Mouse (Mus musculus) midbrain, embryonic 12.5 days (tissue): ENCODE measurements at regions not wholly inside any gene's neighbourhood (a gene's known extent, or its start where the extent isn't known, plus 50 kb on each side); places are given as distances from the start of the nearest gene placed in this dataset.
"Not testable (repeated sequence)": the region's sequence is repeated elsewhere in the genome, so short reads cannot be mapped to it uniquely, and the experiment has no call there.

ENCODE experiments used
- ATAC-seq: fragments of 200-750 bp; cut with Nextera tagmentation; 2 replicates; pipeline ENCODE4 v1.8.0; 2017; ENCODE audit warnings: low read depth, moderate TSS enrichment, moderate library complexity; ENCODE audit not compliant: low FRiP score
- H3K27ac ChIP-seq: fragments of 300-500 bp; sonication (generic); replicated peaks from 2 replicates; pipeline ENCODE4 v1.5.1; 2016; ENCODE audit warnings: mild to moderate bottlenecking
- H3K27me3 ChIP-seq: fragments of 300-500 bp; sonication (generic); 2 replicates; pipeline ENCODE4 v1.6.1; 2016; ENCODE audit warnings: mild to moderate bottlenecking
- H3K36me3 ChIP-seq: fragments of 300-500 bp; sonication (generic); 2 replicates; pipeline ENCODE4 v1.6.1; 2016
- H3K4me1 ChIP-seq: fragments of 300-500 bp; sonication (generic); 2 replicates; pipeline ENCODE4 v1.6.1; 2016
- H3K4me2 ChIP-seq: fragments of 300-500 bp; sonication (generic); replicated peaks from 2 replicates; pipeline ENCODE4 v1.6.1; 2016; ENCODE audit warnings: mild to moderate bottlenecking, moderate library complexity
- H3K4me3 ChIP-seq: fragments of 300-500 bp; sonication (generic); 2 replicates; pipeline ENCODE4 v1.5.1; 2016; ENCODE audit warnings: mild to moderate bottlenecking
- H3K9ac ChIP-seq: fragments of 300-500 bp; sonication (generic); replicated peaks from 2 replicates; pipeline ENCODE4 v1.6.1; 2016; ENCODE audit warnings: mild to moderate bottlenecking, moderate library complexity
- H3K9me3 ChIP-seq: fragments of 300-500 bp; sonication (generic); 2 replicates; pipeline ENCODE4 v1.6.1; 2016; ENCODE audit warnings: mild to moderate bottlenecking
- WGBS: fragments of 180-500 bp; shearing (Covaris S2); methylation state at CpG from one replicate; pipeline ENCODE4 v1.1.7; 2016; 5-methylcytosine and 5-hydroxymethylcytosine counted together

GRCm38 (mm10) chr6:53207781-53208180 lies 79.3 kb upstream of the Creb5 start:
- Histone ChIP-seq H3K9ac (no peak overlapping the region), H3K27me3 (no peaks in the 10 kb centered on the region), H3K9me3 (no peaks in the 10 kb centered on the region), H3K36me3 (no peaks in the 10 kb centered on the region), H3K27ac (no peak overlapping the region), H3K4me1 (no peaks in the 10 kb centered on the region), H3K4me2 (no peak overlapping the region), H3K4me3 (no peak overlapping the region)
- no peak for ATAC-seq
- WGBS, result 83% methylated on average over 5 of the region's 5 CpGs

- Histone ChIP-seq H3K27ac (no peak overlapping the region), H3K36me3 (no peaks in the 10 kb centered on the region), H3K4me3 (no peak overlapping the region), H3K9me3 (no peaks in the 10 kb centered on the region), H3K9ac (no peak overlapping the region), H3K27me3 (no peaks in the 10 kb centered on the region), H3K4me1 (no peaks in the 10 kb centered on the region), H3K4me2 (no peak overlapping the region)
- 64% methylated on average over 2 of the region's 2 CpGs for WGBS
- ATAC-seq, result no peak
Observed at GRCm38 (mm10) chr6:53207361-53207760, 79.7 kb upstream of the Creb5 start.

DNA sequence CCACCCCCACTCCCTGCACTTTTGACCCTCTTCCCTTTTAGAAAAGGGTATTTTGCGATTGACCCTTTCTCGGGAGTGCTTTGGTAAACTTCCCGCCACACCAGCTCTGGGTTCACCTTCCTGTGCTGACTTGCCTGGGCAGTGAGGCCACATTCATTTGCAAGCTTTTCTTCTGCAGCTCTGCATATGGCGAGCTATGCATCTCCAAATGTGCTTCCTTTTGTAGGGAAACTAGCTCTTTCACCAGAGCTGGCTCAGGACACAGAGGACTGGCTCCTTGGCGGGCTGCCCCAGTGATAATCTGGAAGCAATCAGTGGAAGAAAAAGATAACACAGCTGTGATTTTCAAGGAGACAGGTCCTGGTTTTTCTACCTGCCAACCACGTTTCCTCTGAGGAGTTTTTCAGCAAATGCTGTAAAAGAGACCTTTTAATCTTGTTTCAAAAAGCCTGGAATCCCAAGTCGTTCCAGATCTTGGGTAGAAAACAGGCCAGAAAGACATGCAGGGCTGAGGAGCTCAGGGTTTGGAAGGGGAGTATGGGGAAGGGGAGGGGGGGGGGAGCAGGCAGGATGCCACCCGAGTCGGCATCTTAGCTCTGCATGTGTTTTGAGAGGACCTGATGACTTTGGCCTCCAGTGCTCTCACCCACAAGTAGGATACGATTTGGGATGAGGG lies 85.7 kb upstream of the Creb5 start:
- H3K4me3 ChIP-seq, result no peak overlapping the region
- H3K9me3 ChIP-seq, result no peaks in the 10 kb centered on the region
- WGBS, result 25% methylated on average over 10 of the region's 10 CpGs
- no peaks in the 10 kb centered on the region for H3K27me3 ChIP-seq
- ATAC-seq, result no peak
- H3K27ac ChIP-seq, result no peak overlapping the region
- H3K4me1 ChIP-seq, result 0 out of 2 replicates have a peak, but pooled peaks cover 3% of the 10 kb centered on the region
- H3K36me3 ChIP-seq, result no peaks in the 10 kb centered on the region
- H3K4me2 ChIP-seq, result no peak overlapping the region
- H3K9ac ChIP-seq, result no peak overlapping the region

DNA sequence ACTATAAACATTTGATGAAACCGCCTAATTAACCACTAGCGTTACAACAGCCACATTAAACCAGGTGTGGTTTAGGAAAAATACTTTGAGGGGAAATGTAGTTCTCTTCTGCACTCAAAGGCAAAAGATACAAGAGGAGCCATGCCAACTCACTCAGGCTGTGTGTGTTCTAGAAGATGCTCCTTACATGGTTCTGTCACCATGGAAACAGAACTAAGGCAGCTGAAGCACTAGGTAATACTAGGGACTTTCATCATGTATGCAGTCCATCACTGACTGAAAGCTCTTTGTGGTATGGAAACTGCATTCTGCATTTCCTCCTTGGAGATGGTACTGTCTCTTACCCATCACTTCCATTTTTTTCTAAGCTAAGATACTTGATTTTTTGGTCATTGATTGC lies 87.6 kb upstream of the Creb5 start:
- Histone ChIP-seq H3K4me1 (0 out of 2 replicates have a peak, but pooled peaks cover 3% of the 10 kb centered on the region), H3K4me3 (no peak overlapping the region), H3K9ac (no peak overlapping the region), H3K27ac (no peak overlapping the region), H3K4me2 (no peak overlapping the region), H3K9me3 (no peaks in the 10 kb centered on the region), H3K36me3 (no peaks in the 10 kb centered on the region), H3K27me3 (no peaks in the 10 kb centered on the region)
- 94% methylated on average over 2 of the region's 2 CpGs for WGBS
- no peak for ATAC-seq

DNA sequence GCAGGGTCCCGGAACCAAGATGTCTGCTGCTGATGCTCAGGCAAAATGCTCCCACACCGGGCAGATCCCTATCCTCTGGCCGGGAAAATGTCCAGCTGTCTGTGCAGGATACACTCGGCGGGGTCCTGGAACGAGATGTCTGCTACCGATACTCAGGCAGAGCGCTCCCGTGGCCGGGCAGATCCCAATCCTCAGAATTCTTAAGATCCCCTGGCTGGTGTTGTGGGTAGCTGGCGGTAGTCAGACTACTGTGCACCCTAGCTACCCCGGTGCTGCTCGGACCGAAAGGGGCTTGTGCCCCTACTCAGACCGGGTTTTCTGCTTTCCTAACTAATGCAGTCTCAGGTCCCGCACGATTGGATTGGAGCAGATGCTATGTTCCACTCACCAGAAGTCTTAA lies 104.9 kb upstream of the Creb5 start:
- 94% methylated on average over 17 of the region's 17 CpGs for WGBS
- not testable (repeated sequence) for H3K4me3 ChIP-seq, H3K27ac ChIP-seq, H3K9ac ChIP-seq, H3K27me3 ChIP-seq, ATAC-seq, H3K9me3 ChIP-seq, H3K4me2 ChIP-seq, H3K36me3 ChIP-seq, H3K4me1 ChIP-seq

DNA sequence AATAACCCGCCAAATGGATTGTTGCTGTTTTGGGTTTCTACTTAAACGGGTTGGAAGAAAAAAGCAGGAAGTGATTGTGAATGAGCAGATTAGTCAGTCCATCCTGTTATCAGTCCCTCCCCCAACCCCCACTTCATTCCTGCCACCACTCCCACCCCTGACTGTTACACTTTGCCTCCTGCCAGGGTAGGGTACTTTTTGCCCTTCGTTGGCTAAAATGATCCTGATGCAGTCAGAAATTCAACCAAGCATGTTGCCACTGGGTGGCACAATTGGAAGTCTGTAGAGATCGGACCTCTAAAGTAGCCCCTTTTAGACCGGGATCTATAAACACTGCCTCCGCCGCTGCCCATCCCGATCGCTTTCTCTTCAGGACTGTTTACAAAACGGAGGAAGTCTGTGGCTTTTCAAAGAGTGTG lies 96.0 kb upstream of the Jazf1 start:
- peak overlapping the region; percentile 43 for H3K4me2 ChIP-seq
- peaks cover 4% of the 10 kb centered on the region; the same call in 1 of the 2 replicates for H3K4me1 ChIP-seq
- no peak overlapping the region for H3K4me3 ChIP-seq
- H3K27me3 ChIP-seq, result 0 out of 2 replicates have a peak, but pooled peaks cover 5% of the 10 kb centered on the region
- WGBS, result 10% methylated on average over 10 of the region's 10 CpGs
- H3K9ac ChIP-seq, result no peak overlapping the region
- no peaks in the 10 kb centered on the region for H3K9me3 ChIP-seq
- no peaks in the 10 kb centered on the region for H3K36me3 ChIP-seq
- no peak for ATAC-seq
- H3K27ac ChIP-seq, result no peak overlapping the region

- Histone ChIP-seq H3K4me2 (no peak overlapping the region), H3K27ac (no peak overlapping the region), H3K27me3 (0 out of 2 replicates have a peak, but pooled peaks cover 5% of the 10 kb centered on the region), H3K4me3 (no peak overlapping the region), H3K4me1 (peaks cover 4% of the 10 kb centered on the region; the same call in 1 of the 2 replicates), H3K36me3 (no peaks in the 10 kb centered on the region), H3K9me3 (no peaks in the 10 kb centered on the region), H3K9ac (no peak overlapping the region)
- 89% methylated on average over 7 of the region's 7 CpGs for WGBS
- no peak for ATAC-seq
Observed at GRCm38 (mm10) chr6:53163091-53163490, 94.7 kb upstream of the Jazf1 start.

- WGBS, result 63% methylated on average over 2 of the region's 2 CpGs
- Histone ChIP-seq H3K27ac (no peak overlapping the region), H3K36me3 (no peaks in the 10 kb centered on the region), H3K9me3 (no peaks in the 10 kb centered on the region), H3K4me1 (peaks cover 4% of the 10 kb centered on the region; the same call in 1 of the 2 replicates), H3K27me3 (0 out of 2 replicates have a peak, but pooled peaks cover 5% of the 10 kb centered on the region), H3K4me2 (no peak overlapping the region), H3K4me3 (no peak overlapping the region), H3K9ac (no peak overlapping the region)
- ATAC-seq, result no peak
Observed at GRCm38 (mm10) chr6:53161627-53162026, 93.2 kb upstream of the Jazf1 start.

- Histone ChIP-seq H3K36me3 (no peaks in the 10 kb centered on the region), H3K4me2 (no peak overlapping the region), H3K9ac (no peak overlapping the region), H3K27ac (no peak overlapping the region), H3K9me3 (no peaks in the 10 kb centered on the region), H3K27me3 (no peaks in the 10 kb centered on the region), H3K4me1 (no peaks in the 10 kb centered on the region), H3K4me3 (no peak overlapping the region)
- ATAC-seq, result no peak
- WGBS, result 80% methylated on average over 4 of the region's 4 CpGs
Observed at GRCm38 (mm10) chr6:53154621-53155020, 86.2 kb upstream of the Jazf1 start.

- no peak overlapping the region for H3K9ac ChIP-seq
- no peak overlapping the region for H3K27ac ChIP-seq
- peaks cover 5% of the 10 kb centered on the region; the same call in 1 of the 2 replicates for H3K4me1 ChIP-seq
- no peak overlapping the region for H3K4me2 ChIP-seq
- H3K9me3 ChIP-seq, result no peaks in the 10 kb centered on the region
- ATAC-seq, result no peak
- 38% methylated on average over 5 of the region's 5 CpGs for WGBS
- peaks cover 3% of the 10 kb centered on the region; the same call in 1 of the 2 replicates for H3K27me3 ChIP-seq
- H3K4me3 ChIP-seq, result no peak overlapping the region
- H3K36me3 ChIP-seq, result no peaks in the 10 kb centered on the region
Observed at GRCm38 (mm10) chr6:53147478-53147877, 79.0 kb upstream of the Jazf1 start.

GRCm38 (mm10) chr6:53143846-53144584 lies 75.6 kb upstream of the Jazf1 start:
- 22% methylated on average over 4 of the region's 4 CpGs for WGBS
- no peak for ATAC-seq
- H3K27ac ChIP-seq, result no peak overlapping the region

DNA sequence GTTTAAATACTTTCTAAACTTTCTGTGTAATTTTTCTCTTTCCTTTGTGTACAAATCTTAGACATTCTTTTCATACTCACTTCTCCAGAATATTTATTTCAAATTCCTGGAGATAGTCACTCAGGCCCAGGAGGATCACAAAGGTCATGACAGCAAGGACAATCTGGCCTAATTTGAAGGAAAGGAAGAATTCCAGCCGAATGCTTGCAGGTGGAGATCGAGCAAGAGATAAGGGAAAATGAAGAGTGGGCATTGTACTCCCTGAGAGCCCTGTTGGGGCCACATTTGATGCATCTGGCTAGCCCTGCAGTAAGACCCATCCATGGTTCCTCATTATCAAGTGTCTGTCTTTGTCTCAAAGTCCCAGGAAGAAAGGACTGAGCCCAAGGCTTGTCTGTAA lies 66.0 kb upstream of the Jazf1 start:
- H3K9me3 ChIP-seq, result no peaks in the 10 kb centered on the region
- 63% methylated on average over 2 of the region's 2 CpGs for WGBS
- no peak overlapping the region for H3K27ac ChIP-seq

More at GRCm38 (mm10) chr6:53143846-53144584, 75.6 kb upstream of the Jazf1 start:
- Histone ChIP-seq H3K4me1 (peaks cover 5% of the 10 kb centered on the region; the same call in 1 of the 2 replicates), H3K4me2 (no peak overlapping the region), H3K36me3 (no peaks in the 10 kb centered on the region), H3K9me3 (no peaks in the 10 kb centered on the region), H3K4me3 (no peak overlapping the region), H3K9ac (no peak overlapping the region), H3K27me3 (peaks cover 3% of the 10 kb centered on the region; the same call in 1 of the 2 replicates)

More for the DNA sequence above, 66.0 kb upstream of the Jazf1 start:
- H3K4me2 ChIP-seq, result no peak overlapping the region
- no peaks in the 10 kb centered on the region for H3K27me3 ChIP-seq
- peaks cover 9% of the 10 kb centered on the region; the same call in 1 of the 2 replicates for H3K4me1 ChIP-seq
- ATAC-seq, result no peak
- H3K4me3 ChIP-seq, result no peak overlapping the region
- H3K36me3 ChIP-seq, result no peaks in the 10 kb centered on the region
- no peak overlapping the region for H3K9ac ChIP-seq
